Mouse (Mus musculus) spleen, adult 2 months (tissue): ENCODE data around the gene Nobox. TPM values are rescaled to one million over a fixed set of nuclear protein-coding genes. Genes with fewer than 3 reads are reported as not detected.

Source experiments
- DNase-seq, 2 experiments: peaks; one replicate each; pipeline versions ENCODE4 v3.0.0 to v3.0.0-alpha.2; 2012 to 2021; ENCODE audit warnings: low spot score in 2 of 2, low read depth in 1 of 2
- H3K27ac ChIP-seq: fragments of 200-500 bp; 2 replicates; pipeline ENCODE4 v1.5.1; 2012; ENCODE audit warnings: low read length, inconsistent platforms; ENCODE audit not compliant: insufficient read depth
- H3K27me3 ChIP-seq: fragments of 200-500 bp; 2 replicates; pipeline ENCODE4 v1.6.1; 2012; ENCODE audit warnings: mild to moderate bottlenecking, moderate library complexity, low read length, inconsistent platforms; ENCODE audit not compliant: control insufficient read depth, insufficient read depth
- H3K36me3 ChIP-seq: fragments of 200-500 bp; 2 replicates; pipeline ENCODE4 v1.6.1; 2012; ENCODE audit warnings: mild to moderate bottlenecking, low read length, inconsistent platforms; ENCODE audit not compliant: control insufficient read depth, insufficient read depth
- H3K4me1 ChIP-seq: fragments of 200-500 bp; 2 replicates; pipeline ENCODE4 v1.6.1; 2011; ENCODE audit warnings: inconsistent platforms; ENCODE audit not compliant: control insufficient read depth, insufficient read depth, insufficient read length
- H3K4me3 ChIP-seq: fragments of 200-500 bp; 2 replicates; pipeline ENCODE4 v1.5.1; 2011; ENCODE audit warnings: mild to moderate bottlenecking, inconsistent platforms; ENCODE audit not compliant: insufficient read depth, insufficient read length; ENCODE audit errors: extremely low read depth
- CTCF ChIP-seq: fragments of 200-500 bp; IDR thresholded peaks from 2 replicates; pipeline ENCODE4 v1.5.1; 2011; ENCODE audit warnings: mild to moderate bottlenecking, inconsistent platforms; ENCODE audit not compliant: insufficient read depth, insufficient read length, insufficient replicate concordance; ENCODE audit errors: extremely low read depth
- POLR2A ChIP-seq: fragments of 200-500 bp; IDR thresholded peaks from 2 replicates; pipeline ENCODE4 v1.6.1; 2011; ENCODE audit warnings: low read depth, low read length, inconsistent platforms
- WGBS: fragments of 180-500 bp; shearing (Covaris S2); methylation state at CpG from one replicate; pipeline ENCODE4 v1.1.7; 2018; 5-methylcytosine and 5-hydroxymethylcytosine counted together
- polyA plus RNA-seq: library from polyadenylated mRNA; depleted of rRNA; stranded (reverse); fragments of >200 nt; gene quantifications from 2 replicates; pipeline ENCODE4 v1.2.3, GENCODE M21; 2012; rRNA removed

The Nobox gene
- 0.13 TPM in 1 of 2 replicates, not detected in the other for polyA plus RNA-seq

GRCm38 (mm10) chr6:43309454-43309853, at the start of gene Nobox:
TSS of gene Nobox (minus strand) at chr6:43309554.
- no peaks in the 10 kb centered on the region for H3K36me3 ChIP-seq
- TF ChIP-seq POLR2A (no peak), CTCF (no peak)
- H3K27ac ChIP-seq: no peak within 1 kb of the TSS
- no peaks in the 10 kb centered on the region for H3K4me1 ChIP-seq
- no peak for DNase-seq
- H3K4me3 ChIP-seq: no peak within 1 kb of the TSS
- 86% methylated on average over 16 of the region's 16 CpGs for WGBS
- H3K27me3 ChIP-seq: no peaks in the 10 kb centered on the region

DNA sequence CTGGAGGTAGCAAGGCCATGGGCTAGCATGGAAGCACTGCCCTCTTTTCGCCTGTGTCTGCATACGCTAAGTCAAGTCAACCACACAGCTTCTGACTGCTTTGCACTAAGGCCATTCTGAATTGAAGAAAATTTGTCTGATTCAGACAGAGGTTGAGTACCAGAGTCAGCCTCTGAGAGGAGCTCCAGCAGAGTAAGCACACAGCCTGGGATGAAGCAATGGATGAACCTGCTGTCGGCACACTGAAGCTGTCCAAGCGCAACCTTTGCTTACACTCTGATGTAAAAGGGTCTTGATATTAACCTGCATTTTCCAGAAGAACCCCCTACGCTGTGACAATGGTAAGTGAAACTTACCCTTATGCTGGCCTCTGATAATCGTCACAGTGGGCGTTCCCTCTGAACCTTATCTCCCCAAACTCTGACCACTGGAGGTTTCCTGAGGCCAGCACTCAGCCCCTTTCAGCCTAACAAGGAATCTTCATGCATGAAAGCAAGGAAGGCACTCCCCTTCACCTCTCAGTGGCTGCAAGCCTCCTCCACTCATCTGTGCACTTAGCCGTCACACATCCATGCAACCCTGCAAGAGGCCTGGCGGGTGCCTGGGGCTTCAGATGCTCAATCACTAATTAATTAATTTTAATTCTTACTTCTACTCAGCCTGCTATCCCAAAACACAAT, 45.3 kb upstream of the Nobox start:
- H3K27ac ChIP-seq: no peak overlapping the region

GRCm38 (mm10) chr6:43353446-43353845, 44.1 kb upstream of the Nobox start:
- WGBS: 94% methylated on average over 4 of the region's 4 CpGs
- H3K4me1 ChIP-seq: no peaks in the 10 kb centered on the region
- H3K4me3 ChIP-seq: no peak overlapping the region
- H3K36me3 ChIP-seq: no peaks in the 10 kb centered on the region
- no peak for DNase-seq
- no peaks in the 10 kb centered on the region for H3K27me3 ChIP-seq
- TF ChIP-seq CTCF (no peak), POLR2A (no peak)
- H3K27ac ChIP-seq: no peak overlapping the region

More for the DNA sequence above, 45.3 kb upstream of the Nobox start:
- Histone ChIP-seq H3K4me3 (no peak overlapping the region), H3K36me3 (no peaks in the 10 kb centered on the region), H3K4me1 (no peaks in the 10 kb centered on the region), H3K27me3 (no peaks in the 10 kb centered on the region)
- TF ChIP-seq POLR2A: no peak
- no peak for TF ChIP-seq CTCF
- 88% methylated on average over 9 of the region's 9 CpGs for WGBS
- DNase-seq: no peak

DNA sequence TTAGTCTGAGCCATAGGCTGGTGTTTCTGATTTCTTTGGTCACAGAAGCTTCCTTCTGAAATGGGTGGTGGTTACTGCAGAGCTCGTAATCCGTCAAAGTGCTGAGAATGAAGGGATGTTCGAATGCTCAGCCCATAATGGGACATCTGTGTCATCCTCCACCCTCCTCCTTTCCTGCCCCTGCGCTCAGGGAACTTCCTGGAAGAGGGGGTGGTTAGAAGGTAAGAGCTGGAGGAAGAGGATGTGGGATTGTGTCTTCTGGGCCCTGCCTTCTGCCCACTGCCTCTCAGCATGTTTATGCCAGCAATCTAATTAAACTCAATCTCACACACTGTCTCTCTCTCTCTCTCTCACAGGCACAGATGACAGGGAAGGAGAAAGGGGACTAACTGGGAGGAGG, 39.7 kb upstream of the Nobox start:
- no peaks in the 10 kb centered on the region for H3K36me3 ChIP-seq
- DNase-seq: no peak
- no peaks in the 10 kb centered on the region for H3K4me1 ChIP-seq
- H3K4me3 ChIP-seq: no peak overlapping the region
- WGBS: 48% methylated on average over 4 of the region's 4 CpGs
- no peak overlapping the region for H3K27ac ChIP-seq
- H3K27me3 ChIP-seq: no peaks in the 10 kb centered on the region
- TF ChIP-seq POLR2A: no peak
- TF ChIP-seq CTCF: no peak

DNA sequence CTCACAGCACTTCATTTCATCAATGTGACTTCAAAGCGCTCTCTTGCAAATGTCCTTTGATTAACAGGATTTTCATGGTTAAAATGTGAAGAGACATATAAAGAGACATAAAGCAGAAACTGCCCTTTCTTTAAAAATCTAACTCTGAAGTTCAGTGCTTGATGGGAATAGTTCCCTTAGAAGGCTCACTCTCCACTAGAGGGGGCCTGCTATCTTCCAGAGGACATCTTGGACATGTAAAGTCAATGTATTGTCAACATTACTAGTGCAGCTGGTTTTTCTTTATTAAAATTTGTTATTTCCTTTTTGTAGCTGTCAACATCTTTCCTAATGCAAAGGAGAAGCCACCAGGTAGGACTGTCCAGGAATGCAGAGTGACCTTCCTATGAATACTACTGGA, 38.3 kb upstream of the Nobox start:
- no peaks in the 10 kb centered on the region for H3K4me1 ChIP-seq
- H3K4me3 ChIP-seq: no peak overlapping the region
- no peaks in the 10 kb centered on the region for H3K27me3 ChIP-seq
- TF ChIP-seq POLR2A: no peak
- TF ChIP-seq CTCF: no peak
- WGBS: 96% methylated on average over 1 of the region's 1 CpGs
- no peaks in the 10 kb centered on the region for H3K36me3 ChIP-seq
- no peak overlapping the region for H3K27ac ChIP-seq
- no peak for DNase-seq

GRCm38 (mm10) chr6:43343006-43343405, 33.7 kb upstream of the Nobox start:
- Histone ChIP-seq H3K36me3 (no peaks in the 10 kb centered on the region), H3K27me3 (no peaks in the 10 kb centered on the region), H3K4me1 (no peaks in the 10 kb centered on the region), H3K4me3 (no peak overlapping the region), H3K27ac (no peak overlapping the region)
- no peak for DNase-seq
- TF ChIP-seq CTCF (no peak), POLR2A (no peak)
- 73% methylated on average over 1 of the region's 1 CpGs for WGBS

- no peak for DNase-seq
- WGBS: 94% methylated on average over 2 of the region's 2 CpGs
- no peak for TF ChIP-seq POLR2A
- no peak for TF ChIP-seq CTCF
- Histone ChIP-seq H3K27me3 (no peaks in the 10 kb centered on the region), H3K4me1 (no peaks in the 10 kb centered on the region), H3K4me3 (no peak overlapping the region), H3K36me3 (no peaks in the 10 kb centered on the region), H3K27ac (no peak overlapping the region)
These were observed 33.0 kb upstream of the Nobox start for GRCm38 (mm10) chr6:43342386-43342785.
